In the genomic region with DNA sequence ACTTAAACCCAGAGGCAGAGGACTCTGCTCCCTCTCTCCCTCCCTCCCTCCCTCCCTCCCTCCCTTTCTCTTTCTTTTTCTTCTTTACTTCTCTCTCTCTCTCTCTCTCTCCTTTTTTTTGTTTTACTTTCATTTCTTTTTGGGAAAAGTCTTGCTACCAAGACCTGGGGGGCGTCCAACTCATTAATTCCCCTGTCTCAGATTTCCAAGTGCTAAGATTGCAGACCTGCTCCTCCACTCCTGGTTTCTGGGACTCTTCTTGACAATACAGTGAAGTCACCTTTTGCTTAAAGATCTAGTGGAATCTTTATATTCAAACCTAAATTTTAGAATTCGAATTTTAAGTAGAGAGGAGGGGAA, we compare ENCODE assay signal across 7 mouse cellular contexts. TPM values are rescaled to one million over a fixed set of nuclear protein-coding genes. Genes with fewer than 3 reads are reported as not detected.
DNase-seq lines count a peak whose midpoint lies in the region; ATAC-seq and TF ChIP-seq lines count a peak whose summit lies in the region.

No protein-coding gene starts in this region.

- H3K4me1 ChIP-seq in liver, adult 2 months (ENCODE audit: control insufficient read depth, insufficient read depth, low read length): peaks cover 26% of the 10 kb centered on the region
- peaks cover 28% of the 10 kb centered on the region for H3K4me1 ChIP-seq in forebrain, embryonic 15.5 days
- H3K4me1 ChIP-seq in limb, embryonic 14.5 days (ENCODE audit: control insufficient read depth, insufficient read depth, low read length): peaks cover 10% of the 10 kb centered on the region
- H3K4me1 ChIP-seq in small intestine, adult 2 months (ENCODE audit: control insufficient read depth, insufficient read depth, insufficient read length, low read length): peaks cover 24% of the 10 kb centered on the region; the same call in 1 of the 2 replicates

- TF ChIP-seq POLR2A in liver, adult 2 months (IDR thresholded peaks at IDR 0.05; ENCODE audit: extremely low read depth, insufficient read depth, low read length): no peak
- no peak for TF ChIP-seq POLR2A in limb, embryonic 14.5 days (IDR thresholded peaks at IDR 0.05; ENCODE audit: borderline replicate concordance, extremely low read depth, insufficient read depth, insufficient read length)
- no peak for TF ChIP-seq POLR2A in small intestine, adult 2 months (IDR thresholded peaks at IDR 0.05; ENCODE audit: low read depth, low read length)

- peaks cover 22% of the 10 kb centered on the region for H3K79me2 ChIP-seq in liver, adult 2 months (ENCODE audit: control insufficient read depth, insufficient read depth, low read length)

- no peak overlapping the region for H3K9ac ChIP-seq in liver, adult 2 months (ENCODE audit: low read depth, low read length)
- H3K9ac ChIP-seq in forebrain, embryonic 15.5 days (replicated peaks): no peak overlapping the region
- H3K9ac ChIP-seq in limb, embryonic 14.5 days (ENCODE audit: low read depth, low read length, severe bottlenecking): 0 out of 2 replicates have a peak overlapping the region, but pooled peaks have one; percentile 25

- no peak for TF ChIP-seq CTCF in liver, adult 2 months (IDR thresholded peaks at IDR 0.05; ENCODE audit: low read depth, low read length)
- no peak for TF ChIP-seq CTCF in small intestine, adult 2 months (IDR thresholded peaks at IDR 0.05; ENCODE audit: extremely low read depth, insufficient read length, insufficient replicate concordance, low read depth, low read length)

- no peak for DNase-seq in liver, adult 2 months (ENCODE audit: extremely low read depth, low read depth, low spot score)
- DNase-seq in liver (no peak), adipocyte (ENCODE audit: low spot score) (no peak)
- no peak for DNase-seq in limb, embryonic 14.5 days (ENCODE audit: low spot score)
- DNase-seq in layer of hippocampus, postnatal 25 days (ENCODE audit: extremely low spot score in 1 of 2, low spot score in 1 of 2): no peak

- ATAC-seq in forebrain, embryonic 15.5 days (replicated peaks): no peak
- ATAC-seq in limb, embryonic 14.5 days (ENCODE audit: low FRiP score, low read depth): no peak

- H3K4me2 ChIP-seq in forebrain, embryonic 15.5 days (replicated peaks): peak overlapping the region; percentile 84
- peak overlapping the region; percentile 32 for H3K4me2 ChIP-seq in limb, embryonic 14.5 days (replicated peaks; ENCODE audit: low read depth, low read length, severe bottlenecking)

- H3K9me3 ChIP-seq in forebrain, embryonic 15.5 days: no peaks in the 10 kb centered on the region
- H3K9me3 ChIP-seq in limb, embryonic 14.5 days (ENCODE audit: control insufficient read depth, low read length): no peaks in the 10 kb centered on the region

- no peaks in the 10 kb centered on the region for H3K27me3 ChIP-seq in liver, adult 2 months (ENCODE audit: control insufficient read depth, insufficient read depth, low read length)
- no peaks in the 10 kb centered on the region for H3K27me3 ChIP-seq in forebrain, embryonic 15.5 days
- H3K27me3 ChIP-seq in limb, embryonic 14.5 days (ENCODE audit: control insufficient read depth, insufficient read depth, low read length): no peaks in the 10 kb centered on the region
- no peaks in the 10 kb centered on the region for H3K27me3 ChIP-seq in small intestine, adult 2 months (ENCODE audit: control insufficient read depth, insufficient read depth, low read length)

- H3K4me3 ChIP-seq in liver, adult 2 months (ENCODE audit: insufficient read depth, low read depth, low read length): no peak overlapping the region; the same call in 1 of the 2 replicates
- H3K4me3 ChIP-seq in forebrain, embryonic 15.5 days: peak overlapping the region; percentile 79
- peak overlapping the region; percentile 69 for H3K4me3 ChIP-seq in limb, embryonic 14.5 days (replicated peaks; ENCODE audit: low read length)
- no peak overlapping the region for H3K4me3 ChIP-seq in small intestine, adult 2 months (ENCODE audit: low read depth, low read length)

- 6% methylated on average over 2 of the region's 2 CpGs for WGBS in liver, adult 2 months
- 2% methylated on average over 2 of the region's 2 CpGs for WGBS in forebrain, embryonic 15.5 days
- WGBS in limb, embryonic 14.5 days: 9% methylated on average over 2 of the region's 2 CpGs
- WGBS in small intestine, adult 2 months: 3% methylated on average over 2 of the region's 2 CpGs

- H3K27ac ChIP-seq in liver, adult 2 months (replicated peaks; ENCODE audit: insufficient read depth, low read depth, low read length): peak overlapping the region; percentile 30
- H3K27ac ChIP-seq in forebrain, embryonic 15.5 days (replicated peaks): peak overlapping the region; percentile 79; the same call in 1 of the 2 replicates
- no peak overlapping the region for H3K27ac ChIP-seq in limb, embryonic 14.5 days (replicated peaks; ENCODE audit: low read depth, low read length)
- H3K27ac ChIP-seq in small intestine, adult 2 months (ENCODE audit: insufficient read depth, low read depth, low read length): peak overlapping the region; percentile 89

- H3K36me3 ChIP-seq in liver, adult 2 months (ENCODE audit: control insufficient read depth, insufficient read depth, low read length): peaks cover 2% of the 10 kb centered on the region; the same call in 1 of the 2 replicates
- peaks cover 8% of the 10 kb centered on the region for H3K36me3 ChIP-seq in forebrain, embryonic 15.5 days
- H3K36me3 ChIP-seq in limb, embryonic 14.5 days (ENCODE audit: control insufficient read depth, insufficient read depth, low read length): peaks cover 10% of the 10 kb centered on the region
- H3K36me3 ChIP-seq in small intestine, adult 2 months (ENCODE audit: control insufficient read depth, insufficient read depth, low read length): peaks cover 9% of the 10 kb centered on the region

RNA-seq across cellular contexts. Expression of gene Slc25a44, which starts 0.4 kb away (rescaled TPM):
- total RNA-seq in liver, adult 2 months (2014; rRNA removed): 26.1 and 28.1 TPM in 2 replicates
- 57.0 and 60.9 TPM in 2 replicates for polyA plus RNA-seq in liver, adult 2 months (2012; rRNA removed)
- 31.3 and 33.2 TPM in 2 replicates for polyA plus RNA-seq in forebrain, embryonic 15.5 days (2015; fragmentation: Nextera tagmentation; extraction: Ambion mirVana)
- 21.2 and 24.0 TPM in 2 replicates for polyA plus RNA-seq in limb, embryonic 14.5 days (2012; rRNA removed)
- 18.0 and 19.1 TPM in 2 replicates for polyA plus RNA-seq in limb, embryonic 14.5 days (2014; fragmentation: Nextera tagmentation; extraction: Ambion mirVana)
- polyA plus RNA-seq in small intestine, adult 2 months (2012; rRNA removed): 19.7 and 44.8 TPM in 2 replicates
- total RNA-seq in layer of hippocampus, postnatal 25 days (2021): 10 to 100 TPM; 74.3 to 75.8 TPM

RNA-seq across cellular contexts. Expression of gene Pmf1, which starts 15.2 kb away (rescaled TPM):
- 12.9 and 16.5 TPM in 2 replicates for total RNA-seq in liver, adult 2 months (2014; rRNA removed)
- 59.0 and 68.1 TPM in 2 replicates for polyA plus RNA-seq in liver, adult 2 months (2012; rRNA removed)
- 55.1 and 64.8 TPM in 2 replicates for polyA plus RNA-seq in forebrain, embryonic 15.5 days (2015; fragmentation: Nextera tagmentation; extraction: Ambion mirVana)
- 99.9 and 108 TPM in 2 replicates for polyA plus RNA-seq in limb, embryonic 14.5 days (2012; rRNA removed)
- polyA plus RNA-seq in limb, embryonic 14.5 days (2014; fragmentation: Nextera tagmentation; extraction: Ambion mirVana): 109 and 114 TPM in 2 replicates
- polyA plus RNA-seq in small intestine, adult 2 months (2012; rRNA removed): 52.3 and 108 TPM in 2 replicates
- 1 to 10 TPM; 4.5 to 5.6 TPM for total RNA-seq in layer of hippocampus, postnatal 25 days (2021)

RNA-seq across cellular contexts. Expression of gene Sema4a, which starts 35.7 kb away (rescaled TPM):
- total RNA-seq in liver, adult 2 months (2014; rRNA removed): 23.4 and 37.9 TPM in 2 replicates
- polyA plus RNA-seq in liver, adult 2 months (2012; rRNA removed): 109 and 117 TPM in 2 replicates
- polyA plus RNA-seq in forebrain, embryonic 15.5 days (2015; fragmentation: Nextera tagmentation; extraction: Ambion mirVana): 16.3 and 17.7 TPM in 2 replicates
- polyA plus RNA-seq in limb, embryonic 14.5 days (2012; rRNA removed): 13.5 and 16.0 TPM in 2 replicates
- 12.9 and 14.4 TPM in 2 replicates for polyA plus RNA-seq in limb, embryonic 14.5 days (2014; fragmentation: Nextera tagmentation; extraction: Ambion mirVana)
- 137 and 321 TPM in 2 replicates for polyA plus RNA-seq in small intestine, adult 2 months (2012; rRNA removed)
- total RNA-seq in layer of hippocampus, postnatal 25 days (2021): 10 to 100 TPM; 33.3 to 42.8 TPM

RNA-seq across cellular contexts. Expression of gene Bglap, which starts 41.0 kb away (rescaled TPM):
- total RNA-seq in liver, adult 2 months (2014; rRNA removed): not detected in 2 replicates
- not detected in 2 replicates for polyA plus RNA-seq in liver, adult 2 months (2012; rRNA removed)
- not detected in 2 replicates for polyA plus RNA-seq in forebrain, embryonic 15.5 days (2015; fragmentation: Nextera tagmentation; extraction: Ambion mirVana)
- polyA plus RNA-seq in limb, embryonic 14.5 days (2012; rRNA removed): 0.94 and 1.00 TPM in 2 replicates
- polyA plus RNA-seq in limb, embryonic 14.5 days (2014; fragmentation: Nextera tagmentation; extraction: Ambion mirVana): 1.7 and 3.1 TPM in 2 replicates
- polyA plus RNA-seq in small intestine, adult 2 months (2012; rRNA removed): 1.6 TPM in 1 of 2 replicates, not detected in the other
- 1 to 10 TPM in 1 of 2 experiments, not detected in 1; 1.3 TPM for total RNA-seq in layer of hippocampus, postnatal 25 days (2021)

RNA-seq across cellular contexts. Expression of gene Bglap2, which starts 46.8 kb away (rescaled TPM):
- total RNA-seq in liver, adult 2 months (2014; rRNA removed): not detected in 2 replicates
- polyA plus RNA-seq in liver, adult 2 months (2012; rRNA removed): not detected in 2 replicates
- not detected in 2 replicates for polyA plus RNA-seq in forebrain, embryonic 15.5 days (2015; fragmentation: Nextera tagmentation; extraction: Ambion mirVana)
- polyA plus RNA-seq in limb, embryonic 14.5 days (2012; rRNA removed): 0.52 and 0.60 TPM in 2 replicates
- polyA plus RNA-seq in limb, embryonic 14.5 days (2014; fragmentation: Nextera tagmentation; extraction: Ambion mirVana): 0.77 and 1.9 TPM in 2 replicates
- polyA plus RNA-seq in small intestine, adult 2 months (2012; rRNA removed): 0.70 TPM in 1 of 2 replicates, not detected in the other
- not detected for total RNA-seq in layer of hippocampus, postnatal 25 days (2021)

Comparison
In these comparisons a context has a peak if more than half of its experiments do, and no peak if none do; other contexts are left out.
1. H3K4me3 ChIP-seq: peak in forebrain, embryonic 15.5 days (single experiment) and limb, embryonic 14.5 days (single experiment); none in liver, adult 2 months (single experiment) and small intestine, adult 2 months (single experiment).